Mouse (Mus musculus): ENCODE results near the gene Scube2. TPM values are rescaled to one million over a fixed set of nuclear protein-coding genes. Genes with fewer than 3 reads are reported as not detected.

Scube2 gene
- total RNA-seq (2021) = 1 to 10 TPM in 1 of 2 experiments, under 1 TPM in 1; 0.74 to 2.0 TPM

DNA sequence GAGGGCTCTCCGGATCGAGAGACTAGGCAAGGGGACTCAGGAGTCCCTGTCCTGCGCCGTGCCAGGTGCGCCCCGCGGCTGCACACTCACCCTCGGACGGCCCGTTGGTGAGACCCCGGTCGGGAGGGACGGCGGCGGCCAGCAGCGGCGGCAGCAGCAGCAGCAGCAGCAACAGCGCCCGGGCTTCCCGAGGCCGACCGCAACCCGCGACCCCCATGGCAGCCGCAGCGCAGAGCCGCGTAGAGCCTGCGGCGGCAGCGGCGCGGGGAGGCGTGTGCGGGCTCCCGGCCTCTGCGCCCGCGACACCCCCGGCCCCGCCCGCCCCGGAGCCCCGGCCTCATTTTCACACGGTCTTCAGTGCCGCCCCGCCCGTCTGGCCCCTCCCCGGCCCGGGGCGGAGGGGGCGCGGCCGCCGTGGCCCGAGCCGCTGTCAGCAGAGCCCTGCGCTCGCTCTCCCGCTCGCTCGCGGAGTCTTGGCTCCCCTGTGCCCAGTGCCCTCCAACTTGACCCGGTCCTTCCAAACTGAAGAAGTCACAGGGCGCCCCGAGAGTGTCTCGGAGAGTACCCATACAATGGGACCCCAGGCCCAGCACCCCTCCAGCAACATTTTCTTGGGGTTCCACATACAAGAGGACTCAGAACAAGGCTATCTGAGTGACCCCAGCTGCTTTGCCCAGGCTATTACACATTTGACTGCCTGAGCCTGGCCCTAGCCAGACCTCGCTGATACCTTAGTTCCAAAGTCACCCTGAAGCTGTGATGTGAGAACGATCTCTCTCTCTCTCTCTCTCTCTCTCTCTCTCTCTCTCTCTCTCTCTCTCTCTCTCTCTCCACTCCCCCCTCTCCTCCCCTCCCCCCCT, at the start of gene Scube2:
Scube2 (minus strand) TSS at position 310 of the 860 bp plus-strand sequence.
- intact Hi-C loops (cut with DNase I) = no loop called here
- peak; percentile 27 for DNase-seq

GRCm38 (mm10) chr7:109906165-109906564, 40.7 kb upstream of the Scube2 start:
- no peak for DNase-seq
- intact Hi-C loops (cut with DNase I) = loop anchor here (10.0 kb wide), 1 partner anchor 149 kb away; no protein-coding TSS in a partner anchor

- no peak for DNase-seq
- intact Hi-C loops (cut with DNase I) = loop anchor here (10.0 kb wide), 1 partner anchor 154 kb away; no protein-coding TSS in a partner anchor
Measured at GRCm38 (mm10) chr7:109900921-109901320, 35.4 kb upstream of the Scube2 start.

DNA sequence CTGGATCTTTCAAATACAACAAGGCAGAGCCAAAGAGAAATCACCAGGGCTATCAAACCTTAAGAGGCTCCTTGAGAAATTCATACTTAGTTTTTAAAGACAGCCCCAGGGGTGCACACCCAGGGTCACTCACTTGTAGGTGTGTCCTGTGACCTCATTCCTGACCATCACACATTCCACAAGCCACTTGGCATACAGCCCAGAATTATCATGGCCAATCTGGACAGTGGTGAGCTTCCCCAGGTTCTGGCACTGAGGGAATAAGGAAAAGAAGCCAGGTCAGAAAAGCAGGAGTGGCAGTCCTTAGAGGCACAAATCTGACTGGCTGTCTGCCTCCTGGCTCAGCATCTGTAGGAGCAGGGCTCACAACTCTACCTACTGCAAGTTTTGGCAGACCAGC, 33.4 kb upstream of the Scube2 start:
- intact Hi-C loops (cut with DNase I) = no loop called here
- no peak for DNase-seq

- intact Hi-C loops (cut with DNase I) = no loop called here
Measured at GRCm38 (mm10) chr7:109892530-109892929, 27.1 kb upstream of the Scube2 start.

DNA sequence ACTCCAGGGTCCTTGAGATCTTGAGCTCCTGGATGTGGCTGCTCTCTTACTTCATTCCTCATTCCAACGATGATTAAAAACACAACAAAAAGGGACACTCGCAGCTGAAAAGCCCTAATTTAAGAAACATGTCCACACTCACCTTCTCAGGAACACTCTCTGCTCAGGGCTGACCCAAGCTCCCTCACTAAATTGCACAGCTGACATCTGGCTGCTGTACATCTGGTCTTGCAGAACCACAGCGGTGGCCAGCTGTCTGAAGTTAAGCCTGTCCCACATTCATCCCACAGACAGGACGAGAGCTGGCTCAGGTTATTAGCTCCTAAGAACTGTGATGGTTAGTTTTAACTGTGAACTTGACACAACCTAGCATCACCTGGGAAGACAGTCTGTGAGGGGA, 26.3 kb upstream of the Scube2 start:
- intact Hi-C loops (cut with DNase I) = no loop called here
- DNase-seq = no peak

More at GRCm38 (mm10) chr7:109892530-109892929, 27.1 kb upstream of the Scube2 start:
- DNase-seq = peak; percentile 82

DNA sequence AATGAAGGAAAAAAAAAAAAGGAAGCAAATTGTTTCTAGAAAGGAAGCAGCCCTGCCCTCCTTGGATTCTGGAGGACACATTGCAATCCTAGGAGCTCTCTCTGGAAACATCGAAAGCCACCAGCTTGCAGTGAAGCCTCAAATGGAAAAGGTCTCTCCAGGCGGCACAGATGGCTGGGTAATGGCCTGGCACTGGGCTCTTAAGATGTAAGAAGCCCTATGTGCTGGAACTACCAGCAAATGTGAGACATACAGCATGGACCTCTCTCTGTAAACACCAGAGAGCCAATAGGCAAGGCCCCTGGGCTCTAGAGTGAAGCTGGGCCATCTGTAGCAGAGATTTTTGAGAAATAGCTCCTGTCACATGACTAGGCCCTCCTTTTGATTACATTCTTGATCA, 24.8 kb upstream of the Scube2 start:
- intact Hi-C loops (cut with DNase I) = no loop called here
- no peak for DNase-seq

DNA sequence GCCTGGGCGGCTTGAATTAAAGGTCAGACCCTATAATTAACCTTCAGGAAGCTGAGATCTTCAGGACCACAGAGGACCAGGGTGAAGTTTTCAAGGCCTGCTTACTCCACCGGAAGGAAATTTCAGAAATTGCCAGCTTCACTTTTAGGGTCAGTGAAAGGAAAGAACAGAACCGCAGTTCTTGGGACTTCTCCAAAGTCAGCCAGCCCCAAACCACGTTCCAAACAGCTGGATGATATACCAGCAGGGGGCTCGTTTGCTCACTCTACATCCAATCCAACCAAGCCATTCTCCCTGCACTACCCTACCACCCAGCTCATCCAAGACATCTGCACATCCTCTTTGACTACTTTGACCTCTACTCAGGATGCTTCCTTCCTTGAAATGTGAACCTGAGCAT, 23.8 kb upstream of the Scube2 start:
- intact Hi-C loops (cut with DNase I) = loop anchor here (10.0 kb wide), 1 partner anchor 84 kb away; no protein-coding TSS in a partner anchor
- no peak for DNase-seq

DNA sequence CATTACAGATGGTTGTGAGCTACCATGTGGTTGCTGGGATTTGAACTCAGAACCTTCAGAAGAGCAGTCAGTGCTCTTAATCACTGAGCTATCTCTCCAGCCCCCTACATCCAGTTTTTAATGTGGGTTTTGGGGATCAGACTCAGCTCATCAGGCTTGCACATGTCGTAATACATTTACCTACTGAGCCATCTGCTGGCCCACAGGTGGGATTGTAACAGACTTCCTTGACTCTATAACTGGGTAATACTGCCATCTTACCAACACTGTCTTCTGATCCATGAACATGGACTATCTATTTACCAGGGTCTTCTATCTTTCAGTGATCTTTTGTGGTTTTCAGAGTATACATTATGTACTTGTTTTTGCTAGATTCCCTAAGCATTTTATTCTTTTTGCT, 20.8 kb upstream of the Scube2 start:
- intact Hi-C loops (cut with DNase I) = loop anchor here (10.0 kb wide), 1 partner anchor 81 kb away; no protein-coding TSS in a partner anchor
- no peak for DNase-seq

DNA sequence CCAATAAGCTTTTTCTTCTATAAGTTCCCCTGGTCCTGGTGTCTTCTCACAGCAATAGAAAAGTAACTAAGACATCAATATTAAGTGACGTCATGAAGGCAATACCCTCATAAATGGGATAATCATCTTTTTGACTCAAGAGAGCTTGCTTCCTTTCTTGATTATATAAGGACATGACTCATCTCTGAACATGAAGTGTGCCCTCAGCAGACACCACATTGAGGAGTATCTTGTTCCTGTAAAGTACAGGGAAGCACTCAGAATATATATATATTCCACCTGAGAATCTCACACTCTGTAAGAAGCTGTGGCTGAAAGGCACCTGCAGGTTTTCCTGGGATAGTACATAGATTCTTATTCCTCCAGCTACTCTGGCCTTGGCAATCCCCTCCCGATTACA, 17.1 kb upstream of the Scube2 start:
- intact Hi-C loops (cut with DNase I) = loop anchor here (10.0 kb wide), 1 partner anchor 78 kb away; no protein-coding TSS in a partner anchor
- DNase-seq = no peak

- no peak for DNase-seq
- intact Hi-C loops (cut with DNase I) = loop anchor here (10.0 kb wide), 1 partner anchor 77 kb away; no protein-coding TSS in a partner anchor
Measured at GRCm38 (mm10) chr7:109881561-109882099, 16.2 kb upstream of the Scube2 start.

DNA sequence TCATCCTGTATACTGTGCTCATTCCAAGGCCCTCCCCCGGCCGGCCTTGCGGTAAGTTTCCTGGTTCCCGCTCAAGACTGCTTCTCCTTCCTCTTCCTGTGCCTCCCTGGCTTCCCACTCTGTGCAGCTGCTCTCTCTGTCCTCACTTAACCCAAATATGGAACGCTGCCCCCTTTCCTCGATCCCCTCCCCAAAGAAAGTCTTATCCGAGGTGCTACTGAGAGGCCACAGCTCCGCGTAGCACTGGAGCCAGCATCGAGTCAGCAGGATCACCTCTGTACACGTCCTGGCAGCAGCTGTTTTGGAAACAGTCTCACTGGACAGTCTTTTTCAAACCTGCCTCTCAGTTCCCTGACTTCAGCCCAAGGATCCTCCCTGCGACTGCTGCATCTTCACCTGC, 13.7 kb upstream of the Scube2 start:
- DNase-seq = no peak
- intact Hi-C loops (cut with DNase I) = no loop called here

- intact Hi-C loops (cut with DNase I) = no loop called here
- DNase-seq = peak; percentile 22
Measured at GRCm38 (mm10) chr7:109876085-109876484, 10.6 kb upstream of the Scube2 start.

GRCm38 (mm10) chr7:109875598-109875997, 10.1 kb upstream of the Scube2 start:
- intact Hi-C loops (cut with DNase I) = no loop called here
- no peak for DNase-seq

DNA sequence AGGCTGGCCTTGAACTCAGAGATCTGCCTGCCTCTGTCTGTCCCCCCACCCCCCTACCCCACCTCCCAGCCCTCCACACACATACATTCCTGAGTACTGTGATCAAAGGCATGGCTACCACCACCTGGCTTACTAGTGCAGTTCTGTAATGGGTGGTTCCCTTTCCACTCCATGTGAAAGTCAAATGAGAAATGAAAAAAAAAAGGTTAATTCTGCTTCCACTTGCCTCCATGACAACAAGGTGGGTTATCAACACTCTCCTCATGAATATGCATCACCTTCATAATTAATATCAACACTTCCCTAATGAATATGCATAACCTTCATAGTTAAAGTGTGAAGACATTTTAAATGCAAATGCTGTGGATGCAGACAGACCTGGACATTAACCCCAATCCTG, 9.6 kb upstream of the Scube2 start:
- DNase-seq = no peak
- intact Hi-C loops (cut with DNase I) = no loop called here

GRCm38 (mm10) chr7:109873170-109873569, 7.7 kb upstream of the Scube2 start:
- intact Hi-C loops (cut with DNase I) = no loop called here

GRCm38 (mm10) chr7:109871232-109871631, 5.8 kb upstream of the Scube2 start:
- intact Hi-C loops (cut with DNase I) = no loop called here
- no peak for DNase-seq

More at GRCm38 (mm10) chr7:109873170-109873569, 7.7 kb upstream of the Scube2 start:
- DNase-seq = no peak

DNA sequence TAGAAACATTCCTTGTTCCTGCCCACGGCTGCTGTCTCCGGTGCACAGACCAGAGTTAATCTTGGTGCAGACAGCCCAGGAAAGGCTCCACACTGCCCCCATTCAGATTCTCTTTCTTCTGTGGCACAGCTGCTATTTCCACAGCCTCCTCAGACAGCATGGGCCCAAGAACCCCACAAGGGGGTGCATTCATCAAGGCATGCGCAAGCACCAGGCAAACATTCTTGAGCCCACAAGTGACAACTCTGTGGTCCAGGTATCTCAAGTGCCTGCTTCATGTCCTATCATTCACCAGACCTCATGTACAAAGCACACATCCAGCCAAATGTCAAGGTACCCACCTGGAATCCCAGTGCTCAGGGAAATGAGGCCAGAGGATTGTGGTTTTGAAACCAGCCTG, 3.0 kb upstream of the Scube2 start:
- intact Hi-C loops (cut with DNase I) = no loop called here
- DNase-seq = no peak

- no peak for DNase-seq
- intact Hi-C loops (cut with DNase I) = no loop called here
Measured at GRCm38 (mm10) chr7:109866643-109867042, 1.2 kb upstream of the Scube2 start.

- intact Hi-C loops (cut with DNase I) = no loop called here
- no peak for DNase-seq
Measured at GRCm38 (mm10) chr7:109863561-109863960, 1.9 kb downstream of the Scube2 start.

DNA sequence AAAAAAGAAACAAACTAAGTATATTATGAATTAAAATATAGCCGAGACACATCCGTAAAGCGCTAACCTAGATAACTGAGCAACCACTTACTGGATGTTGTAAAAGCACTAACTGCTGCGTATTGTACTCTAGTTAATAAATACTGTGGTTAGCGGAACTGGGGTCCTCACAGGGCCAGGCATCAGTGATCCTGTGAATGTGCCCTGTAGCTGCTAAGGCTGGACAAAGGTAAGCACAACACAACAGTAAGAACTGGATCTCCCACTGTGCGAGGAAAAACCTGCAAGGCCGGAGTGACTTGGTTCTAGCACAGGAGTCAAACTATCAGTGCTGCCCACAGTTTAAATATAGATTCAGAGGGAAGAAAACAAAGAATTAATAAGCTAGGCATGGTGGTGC, 5.3 kb downstream of the Scube2 start:
- intact Hi-C loops (cut with DNase I) = no loop called here

DNA sequence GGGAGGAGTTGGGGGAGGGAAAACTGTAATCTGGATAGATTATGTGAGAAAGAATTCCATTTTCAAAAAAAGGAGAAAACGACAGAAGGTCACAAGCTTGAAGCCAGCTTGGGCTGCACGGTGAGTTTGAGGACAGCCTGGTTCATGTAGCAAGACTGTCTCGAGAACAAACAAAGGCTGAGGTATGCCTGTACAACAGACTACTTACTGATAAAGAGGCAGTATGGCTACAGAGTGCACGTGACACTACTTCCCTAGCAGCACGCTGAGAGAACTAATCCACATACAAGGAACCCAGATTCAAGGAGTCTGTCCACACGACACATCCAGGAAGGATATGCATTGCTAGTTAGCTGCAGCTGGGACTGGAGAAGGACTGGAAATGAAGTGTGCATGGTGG, 6.1 kb downstream of the Scube2 start:
- no peak for DNase-seq
- intact Hi-C loops (cut with DNase I) = no loop called here

More for the DNA sequence above, 5.3 kb downstream of the Scube2 start:
- no peak for DNase-seq
